Mouse (Mus musculus) forebrain, embryonic 13.5 days (tissue): ENCODE results near the gene Eif2ak2. TPM values are rescaled to one million over a fixed set of nuclear protein-coding genes. Genes with fewer than 3 reads are reported as not detected.

Source experiments
- ATAC-seq: fragments of 200-750 bp; cut with Nextera tagmentation; 2 replicates; pipeline ENCODE4 v1.8.0; 2017
- H3K27ac ChIP-seq: fragments of 300-500 bp; sonication (generic); 2 replicates; pipeline ENCODE4 v1.5.1; 2015; ENCODE audit warnings: inconsistent platforms, mild to moderate bottlenecking, moderate library complexity
- H3K27me3 ChIP-seq: fragments of 300-500 bp; sonication (generic); 2 replicates; pipeline ENCODE4 v1.6.1; 2015; ENCODE audit warnings: mild to moderate bottlenecking, inconsistent platforms
- H3K36me3 ChIP-seq: fragments of 300-500 bp; sonication (generic); 2 replicates; pipeline ENCODE4 v1.6.1; 2015; ENCODE audit warnings: mild to moderate bottlenecking, inconsistent platforms; ENCODE audit not compliant: poor library complexity, severe bottlenecking
- H3K4me1 ChIP-seq: fragments of 300-500 bp; sonication (generic); 2 replicates; pipeline ENCODE4 v1.6.1; 2015; ENCODE audit warnings: inconsistent platforms
- H3K4me2 ChIP-seq: fragments of 300-500 bp; sonication (generic); 2 replicates; pipeline ENCODE4 v1.6.1; 2015; ENCODE audit warnings: inconsistent platforms, mild to moderate bottlenecking, moderate library complexity
- H3K4me3 ChIP-seq: fragments of 300-500 bp; sonication (generic); 2 replicates; pipeline ENCODE4 v1.5.1; 2015; ENCODE audit warnings: mild to moderate bottlenecking, inconsistent platforms
- H3K9ac ChIP-seq: fragments of 300-500 bp; sonication (generic); 2 replicates; pipeline ENCODE4 v1.6.1; 2015; ENCODE audit warnings: mild to moderate bottlenecking, inconsistent platforms
- H3K9me3 ChIP-seq: fragments of 300-500 bp; sonication (generic); replicated peaks from 2 replicates; pipeline ENCODE4 v1.6.1; 2016; ENCODE audit warnings: inconsistent platforms
- WGBS: fragments of 180-500 bp; shearing (Covaris S2); methylation state at CpG from one replicate; pipeline ENCODE4 v1.1.7; 2015; 5-methylcytosine and 5-hydroxymethylcytosine counted together
- polyA plus RNA-seq: library from polyadenylated mRNA; unstranded; fragments of >200 nt; fragmentation: Nextera tagmentation; extraction: Ambion mirVana; gene quantifications from 2 replicates; pipeline ENCODE4 v1.2.1, GENCODE M21; 2015

The Eif2ak2 gene
- polyA plus RNA-seq, 1 experiment from 2014 or later, result 5.2 TPM

- Histone ChIP-seq H3K27ac (no peak overlapping the region), H3K36me3 (peaks cover 86% of the 10 kb centered on the region), H3K9ac (no peak overlapping the region), H3K4me1 (no peaks in the 10 kb centered on the region), H3K9me3 (no peaks in the 10 kb centered on the region), H3K27me3 (no peaks in the 10 kb centered on the region), H3K4me2 (no peak overlapping the region), H3K4me3 (no peak overlapping the region)
- 94% methylated on average over 13 of the region's 13 CpGs for WGBS
- no peak for ATAC-seq
Observed at GRCm38 (mm10) chr17:78824346-78824745, 58.0 kb downstream of the Eif2ak2 start.

GRCm38 (mm10) chr17:78809582-78809981, 72.8 kb downstream of the Eif2ak2 start:
- H3K4me1 ChIP-seq, result no peaks in the 10 kb centered on the region
- H3K27ac ChIP-seq, result no peak overlapping the region
- H3K9ac ChIP-seq, result no peak overlapping the region
- H3K4me3 ChIP-seq, result no peak overlapping the region
- peaks cover 43% of the 10 kb centered on the region for H3K36me3 ChIP-seq
- ATAC-seq, result no peak
- WGBS, result 92% methylated on average over 3 of the region's 3 CpGs
- H3K9me3 ChIP-seq, result no peaks in the 10 kb centered on the region
- H3K4me2 ChIP-seq, result no peak overlapping the region
- no peaks in the 10 kb centered on the region for H3K27me3 ChIP-seq

DNA sequence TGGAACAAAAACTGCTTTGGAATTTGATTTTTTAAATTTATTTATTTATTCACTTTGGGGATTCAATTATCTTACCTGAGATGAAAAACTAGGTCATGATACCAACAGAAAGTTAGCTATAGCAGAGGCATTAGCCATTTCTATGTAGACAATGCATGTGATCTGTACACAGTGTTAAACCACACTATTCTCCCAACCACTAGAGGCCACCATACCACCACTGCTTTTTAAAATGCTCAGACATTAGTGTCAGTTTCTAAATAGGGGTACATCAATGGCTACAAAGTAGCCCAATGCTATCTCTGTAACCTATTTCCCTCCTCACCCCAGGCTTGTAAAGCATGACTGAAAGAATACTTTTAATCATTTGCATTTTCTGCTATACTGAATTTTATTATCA, 73.4 kb downstream of the Eif2ak2 start:
- peaks cover 44% of the 10 kb centered on the region for H3K36me3 ChIP-seq
- H3K4me2 ChIP-seq, result no peak overlapping the region
- peak; percentile 55; the same call in 1 of the 2 replicates for ATAC-seq
- no peaks in the 10 kb centered on the region for H3K4me1 ChIP-seq
- no peaks in the 10 kb centered on the region for H3K9me3 ChIP-seq
- no peak overlapping the region for H3K9ac ChIP-seq
- H3K27ac ChIP-seq, result no peak overlapping the region
- H3K4me3 ChIP-seq, result no peak overlapping the region
- no peaks in the 10 kb centered on the region for H3K27me3 ChIP-seq

Other genes starting within 250 kb of the Eif2ak2 start
- gene Strn, start 145.4 kb downstream of the Eif2ak2 start, polyA plus RNA-seq, result 4.5 and 5.8 TPM in 2 replicates
- 14.8 and 18.0 TPM in 2 replicates for gene Heatr5b, start 47.2 kb downstream of the Eif2ak2 start, polyA plus RNA-seq
- gene Gpatch11, start 47.0 kb downstream of the Eif2ak2 start, polyA plus RNA-seq, result 43.4 and 54.4 TPM in 2 replicates
- gene Sult6b1, start 24.4 kb upstream of the Eif2ak2 start, polyA plus RNA-seq, result 0.14 TPM in 1 of 2 replicates, not detected in the other
- 114 and 133 TPM in 2 replicates for gene Cebpzos, start 33.9 kb upstream of the Eif2ak2 start, polyA plus RNA-seq
- 65.1 and 72.3 TPM in 2 replicates for gene Cebpz, start 54.5 kb upstream of the Eif2ak2 start, polyA plus RNA-seq
- 53.8 and 59.1 TPM in 2 replicates for gene Ndufaf7, start 54.6 kb upstream of the Eif2ak2 start, polyA plus RNA-seq
- gene Prkd3, start 138.2 kb upstream of the Eif2ak2 start, polyA plus RNA-seq, result 33.8 and 35.7 TPM in 2 replicates
- gene Qpct, start 169.3 kb upstream of the Eif2ak2 start, polyA plus RNA-seq, result 8.1 and 8.8 TPM in 2 replicates